Mouse (Mus musculus): ENCODE results near the gene Mlst8. TPM values are rescaled to one million over a fixed set of nuclear protein-coding genes. Genes with fewer than 3 reads are reported as not detected.

Mlst8 gene
- polyA plus RNA-seq, 1 experiment, result 1.4 TPM

- Histone ChIP-seq H3K9me3 (ENCODE audit: control insufficient read depth, low read length) (no peaks in the 10 kb centered on the region), H3K4me3 (replicated peaks) (no peak overlapping the region), H3K36me3 (ENCODE audit: control insufficient read depth) (no peaks in the 10 kb centered on the region), H3K4me1 (ENCODE audit: control insufficient read depth) (no peaks in the 10 kb centered on the region), H3K27me3 (ENCODE audit: control insufficient read depth) (peaks cover 27% of the 10 kb centered on the region)
- TF ChIP-seq GATA1 (IDR thresholded peaks at IDR 0.05; ENCODE audit: low read length) (no peak), TAL1 (IDR thresholded peaks at IDR 0.05; ENCODE audit: low read length) (no peak)
Observed at GRCm38 (mm10) chr17:24494627-24495335, 15.9 kb upstream of the Mlst8 start.

- H3K9me3 ChIP-seq (ENCODE audit: control insufficient read depth, low read length), result peaks cover 14% of the 10 kb centered on the region; the same call in 1 of the 2 replicates
- H3K4me3 ChIP-seq (replicated peaks), result no peak overlapping the region
- no peaks in the 10 kb centered on the region for H3K36me3 ChIP-seq (ENCODE audit: control insufficient read depth)
- peaks cover 11% of the 10 kb centered on the region for H3K4me1 ChIP-seq (ENCODE audit: control insufficient read depth)
- H3K27me3 ChIP-seq (ENCODE audit: control insufficient read depth), result peaks cover 69% of the 10 kb centered on the region
- TF ChIP-seq GATA1 (IDR thresholded peaks at IDR 0.05; ENCODE audit: low read length) (no peak), TAL1 (IDR thresholded peaks at IDR 0.05; ENCODE audit: low read length) (no peak)
Observed at GRCm38 (mm10) chr17:24490399-24490798, 11.5 kb upstream of the Mlst8 start.

- Histone ChIP-seq H3K4me1 (ENCODE audit: control insufficient read depth) (peaks cover 14% of the 10 kb centered on the region), H3K27me3 (ENCODE audit: control insufficient read depth) (peaks cover 78% of the 10 kb centered on the region), H3K36me3 (ENCODE audit: control insufficient read depth) (no peaks in the 10 kb centered on the region), H3K9me3 (ENCODE audit: control insufficient read depth, low read length) (peaks cover 14% of the 10 kb centered on the region; the same call in 1 of the 2 replicates), H3K4me3 (replicated peaks) (no peak overlapping the region)
- TF ChIP-seq GATA1 (IDR thresholded peaks at IDR 0.05; ENCODE audit: low read length) (no peak), TAL1 (IDR thresholded peaks at IDR 0.05; ENCODE audit: low read length) (no peak)
Observed at GRCm38 (mm10) chr17:24489265-24490030, 10.6 kb upstream of the Mlst8 start.

- Histone ChIP-seq H3K4me1 (ENCODE audit: control insufficient read depth) (peaks cover 14% of the 10 kb centered on the region), H3K9me3 (ENCODE audit: control insufficient read depth, low read length) (peaks cover 14% of the 10 kb centered on the region; the same call in 1 of the 2 replicates), H3K4me3 (replicated peaks) (peak overlapping the region; percentile 37), H3K27me3 (ENCODE audit: control insufficient read depth) (peaks cover 79% of the 10 kb centered on the region), H3K36me3 (ENCODE audit: control insufficient read depth) (no peaks in the 10 kb centered on the region)
- TF ChIP-seq TAL1 (IDR thresholded peaks at IDR 0.05; ENCODE audit: low read length), result no peak
- TF ChIP-seq GATA1 (IDR thresholded peaks at IDR 0.05; ENCODE audit: low read length), result no peak
Observed at GRCm38 (mm10) chr17:24488662-24489264, 9.9 kb upstream of the Mlst8 start.

GRCm38 (mm10) chr17:24488186-24488661 is 9.3 kb upstream of the Mlst8 start, which contains the start of gene Caskin1:
Gene Caskin1 (plus strand): TSS chr17:24488601.
- peaks cover 81% of the 10 kb centered on the region for H3K27me3 ChIP-seq (ENCODE audit: control insufficient read depth)

GRCm38 (mm10) chr17:24485090-24485860 is 6.4 kb upstream of the Mlst8 start:
- no peak for TF ChIP-seq GATA1 (IDR thresholded peaks at IDR 0.05; ENCODE audit: low read length)
- TF ChIP-seq TAL1 (IDR thresholded peaks at IDR 0.05; ENCODE audit: low read length), result no peak
- Histone ChIP-seq H3K36me3 (ENCODE audit: control insufficient read depth) (no peaks in the 10 kb centered on the region), H3K4me3 (replicated peaks) (no peak overlapping the region), H3K9me3 (ENCODE audit: control insufficient read depth, low read length) (peaks cover 14% of the 10 kb centered on the region; the same call in 1 of the 2 replicates), H3K27me3 (ENCODE audit: control insufficient read depth) (peaks cover 60% of the 10 kb centered on the region), H3K4me1 (ENCODE audit: control insufficient read depth) (peaks cover 19% of the 10 kb centered on the region)

More at GRCm38 (mm10) chr17:24488186-24488661, 9.3 kb upstream of the Mlst8 start, which contains the start of gene Caskin1:
- Histone ChIP-seq H3K9me3 (ENCODE audit: control insufficient read depth, low read length) (peaks cover 14% of the 10 kb centered on the region; the same call in 1 of the 2 replicates), H3K4me3 (replicated peaks) (peak within 1 kb of the TSS; percentile 39), H3K36me3 (ENCODE audit: control insufficient read depth) (no peaks in the 10 kb centered on the region), H3K4me1 (ENCODE audit: control insufficient read depth) (peaks cover 14% of the 10 kb centered on the region)
- no peak for TF ChIP-seq GATA1 (IDR thresholded peaks at IDR 0.05; ENCODE audit: low read length)
- no peak for TF ChIP-seq TAL1 (IDR thresholded peaks at IDR 0.05; ENCODE audit: low read length)

GRCm38 (mm10) chr17:24483495-24483894 is 4.6 kb upstream of the Mlst8 start:
- TF ChIP-seq GATA1 (IDR thresholded peaks at IDR 0.05; ENCODE audit: low read length), result no peak
- no peak for TF ChIP-seq TAL1 (IDR thresholded peaks at IDR 0.05; ENCODE audit: low read length)
- Histone ChIP-seq H3K27me3 (ENCODE audit: control insufficient read depth) (peaks cover 42% of the 10 kb centered on the region), H3K36me3 (ENCODE audit: control insufficient read depth) (no peaks in the 10 kb centered on the region), H3K4me3 (replicated peaks) (no peak overlapping the region), H3K9me3 (ENCODE audit: control insufficient read depth, low read length) (peaks cover 7% of the 10 kb centered on the region; the same call in 1 of the 2 replicates), H3K4me1 (ENCODE audit: control insufficient read depth) (peaks cover 21% of the 10 kb centered on the region)

Measured in erythroblast, embryonic 14.5 days (primary cell).